Mouse (Mus musculus) A20 (cell line): Measurements from ENCODE around the gene Cacna1g.

Experiments used
- DNase-seq: peaks from one replicate; pipeline ENCODE4 v3.0.0-alpha.2; 2011; ENCODE audit warnings: low read depth, low spot score

The Cacna1g gene

GRCm38 (mm10) chr11:94480382-94480781, 6.4 kb upstream of the Cacna1g start:
- DNase-seq, result no peak

DNA sequence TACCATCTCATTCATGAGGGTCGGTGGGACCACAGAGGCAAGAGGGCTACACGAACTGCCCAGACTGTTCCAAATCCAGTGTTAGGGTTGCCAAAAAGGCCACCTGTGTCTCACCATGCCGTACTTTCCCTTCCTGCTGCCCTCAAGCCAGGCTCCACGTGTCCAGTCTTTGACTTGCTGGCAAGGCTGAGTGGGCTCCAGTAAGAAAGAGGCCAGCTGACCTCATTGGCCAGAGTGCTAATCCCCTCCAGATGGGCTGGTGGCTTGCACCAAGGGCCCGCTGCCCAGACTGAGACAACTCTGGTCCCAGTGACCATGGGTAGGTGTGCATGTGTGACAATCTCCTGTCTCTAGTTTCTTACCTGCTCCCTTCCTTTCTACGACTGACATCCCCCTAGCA, 3.7 kb upstream of the Cacna1g start:
- DNase-seq, result no peak

DNA sequence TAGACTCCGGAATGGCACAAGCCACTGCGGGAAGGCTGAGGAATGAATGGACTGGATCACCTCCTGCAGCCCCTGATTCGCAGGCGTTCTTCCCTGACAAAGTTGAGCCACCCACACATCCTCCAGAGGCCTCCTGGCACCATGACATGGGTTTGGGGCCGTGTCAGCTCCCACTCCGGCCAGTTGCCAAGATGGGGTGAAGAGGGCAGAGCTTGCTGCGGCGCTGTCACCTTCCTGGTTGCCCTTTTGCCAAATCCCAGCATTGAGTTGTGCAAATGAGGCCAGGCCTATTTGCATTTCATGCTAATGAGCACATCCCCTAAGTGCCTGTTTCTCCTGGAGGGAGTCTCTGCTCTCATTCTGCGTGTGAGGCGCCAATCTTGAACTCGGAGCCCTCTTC, 1.7 kb upstream of the Cacna1g start:
- no peak for DNase-seq

GRCm38 (mm10) chr11:94474544-94474910, 529 bp upstream of the Cacna1g start:
- DNase-seq, result no peak

GRCm38 (mm10) chr11:94472916-94473706, 887 bp downstream of the Cacna1g start:
- DNase-seq, result no peak

DNA sequence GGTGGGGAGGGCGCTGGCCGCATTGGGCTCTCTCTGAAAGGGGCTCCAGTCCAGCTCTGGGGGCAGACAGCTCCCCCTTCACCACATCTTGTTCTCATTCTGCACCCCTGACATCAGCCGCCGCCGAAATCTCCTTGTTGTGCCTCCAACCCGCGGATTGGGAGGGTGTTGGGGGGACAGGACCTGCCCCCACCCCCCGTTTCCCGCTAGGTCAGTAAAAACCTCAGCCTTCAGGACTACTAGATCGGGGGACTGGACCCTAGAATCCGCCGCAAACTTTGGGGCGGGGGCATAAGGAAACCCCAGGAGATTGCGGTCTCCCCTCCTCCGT, 1.4 kb downstream of the Cacna1g start:
- no peak for DNase-seq

DNA sequence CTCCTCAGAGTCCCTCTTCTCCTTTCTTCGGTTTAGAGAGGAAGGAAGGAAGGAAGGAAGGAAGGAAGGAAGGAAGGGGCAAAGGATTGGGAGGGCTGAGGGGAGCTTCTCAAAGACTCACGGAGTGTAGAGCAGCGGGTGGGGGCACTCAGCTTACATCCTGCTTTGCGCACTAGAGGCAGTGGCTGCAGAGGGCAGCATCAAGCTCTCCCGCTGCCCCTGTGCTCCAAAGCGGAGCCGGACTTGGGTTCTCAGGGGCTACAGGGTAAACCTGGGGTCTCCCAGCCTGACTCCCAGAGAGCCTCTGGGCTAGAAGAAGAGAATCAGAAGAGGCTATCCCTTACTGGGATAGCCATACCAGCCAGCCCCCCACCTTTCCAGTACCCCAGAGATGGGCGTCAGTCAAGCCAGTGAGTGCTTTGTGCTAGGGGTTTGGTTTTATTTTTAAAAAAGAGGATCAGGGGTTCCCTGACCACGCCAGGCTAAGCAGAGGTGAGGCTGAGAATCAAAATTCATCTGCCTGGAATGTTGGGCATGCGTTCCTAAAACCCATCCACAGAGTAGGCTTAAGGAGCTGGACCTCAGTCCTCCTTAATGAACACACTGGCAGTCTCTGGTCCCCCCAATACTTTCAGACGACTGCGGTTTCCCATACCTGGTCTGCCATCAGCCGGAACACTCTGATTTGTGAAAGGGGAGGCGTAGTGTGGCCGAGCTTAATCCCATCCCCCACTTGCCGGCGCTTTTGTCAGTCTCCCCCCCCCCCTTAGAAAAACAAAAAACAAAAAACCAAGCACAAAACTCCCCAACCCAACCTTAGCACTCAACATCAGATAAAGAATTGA, 2.0 kb downstream of the Cacna1g start:
- no peak for DNase-seq

DNA sequence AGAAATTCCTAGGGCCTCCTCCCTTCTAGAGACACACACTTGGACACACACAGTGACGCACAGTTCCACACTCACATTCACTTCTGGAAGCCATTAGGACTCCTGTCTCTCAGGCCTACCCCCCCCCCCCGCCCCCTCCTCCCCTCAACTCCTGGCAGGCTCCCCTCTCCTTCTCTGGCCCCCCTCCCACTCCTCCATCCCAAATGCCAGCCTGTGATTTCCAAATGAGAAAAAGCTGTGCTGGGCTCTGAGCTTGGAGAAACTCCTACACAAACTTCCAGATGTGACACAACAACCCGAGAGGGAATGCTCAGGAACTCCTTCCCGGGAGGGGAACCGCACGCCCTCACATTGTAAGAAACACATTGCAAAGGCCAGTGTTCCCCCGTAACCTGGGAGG, 3.6 kb downstream of the Cacna1g start:
- no peak for DNase-seq

DNA sequence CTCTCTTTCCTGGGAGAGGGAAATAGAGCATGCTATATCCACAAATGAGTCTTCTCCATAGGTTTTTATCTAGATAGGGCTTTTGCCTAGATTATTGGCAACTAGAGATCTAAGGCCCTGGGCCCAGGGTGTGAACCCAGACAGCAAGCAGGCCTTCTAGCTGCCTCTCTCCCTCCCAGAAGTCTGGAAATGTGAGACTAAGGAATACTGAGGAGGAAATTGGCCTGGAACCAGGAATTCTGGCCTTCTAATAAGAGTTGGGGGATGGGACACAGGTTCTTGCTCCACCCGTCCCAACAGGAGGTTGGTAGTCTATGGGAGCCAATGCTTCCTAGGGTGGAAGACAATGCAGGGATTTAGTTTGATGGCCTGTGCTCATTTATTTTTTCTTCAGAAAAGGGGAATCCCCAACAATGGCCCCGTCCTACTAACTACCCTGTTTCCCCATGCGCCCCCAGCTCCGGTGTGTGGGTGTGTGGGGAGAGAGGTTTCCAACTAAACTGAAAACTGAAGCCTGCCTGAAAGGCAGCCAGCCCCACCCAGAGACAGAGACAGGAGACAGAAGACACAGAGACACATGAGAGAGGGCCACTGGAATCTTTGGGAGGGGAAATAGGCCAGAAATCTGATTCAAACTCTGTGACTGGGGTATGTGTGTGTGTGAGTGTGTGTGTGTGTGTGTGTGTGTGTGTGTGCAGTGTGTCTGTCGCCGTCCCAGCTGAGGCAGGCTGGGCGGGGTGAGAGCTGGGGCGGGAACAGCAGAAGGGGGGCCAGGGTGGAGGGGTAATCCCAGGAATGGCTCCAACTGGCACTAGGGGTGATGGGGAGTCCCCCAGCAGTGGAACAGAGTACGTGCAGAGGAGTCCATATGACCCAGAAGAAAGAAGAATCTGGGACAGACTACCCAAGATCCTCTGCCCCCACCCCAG, 4.6 kb downstream of the Cacna1g start:
- no peak for DNase-seq

- DNase-seq, result no peak
Observed at GRCm38 (mm10) chr11:94468582-94469064, 5.4 kb downstream of the Cacna1g start.

- no peak for DNase-seq
Observed at GRCm38 (mm10) chr11:94466333-94466855, 7.6 kb downstream of the Cacna1g start.

GRCm38 (mm10) chr11:94464170-94464569, 9.8 kb downstream of the Cacna1g start:
- no peak for DNase-seq

DNA sequence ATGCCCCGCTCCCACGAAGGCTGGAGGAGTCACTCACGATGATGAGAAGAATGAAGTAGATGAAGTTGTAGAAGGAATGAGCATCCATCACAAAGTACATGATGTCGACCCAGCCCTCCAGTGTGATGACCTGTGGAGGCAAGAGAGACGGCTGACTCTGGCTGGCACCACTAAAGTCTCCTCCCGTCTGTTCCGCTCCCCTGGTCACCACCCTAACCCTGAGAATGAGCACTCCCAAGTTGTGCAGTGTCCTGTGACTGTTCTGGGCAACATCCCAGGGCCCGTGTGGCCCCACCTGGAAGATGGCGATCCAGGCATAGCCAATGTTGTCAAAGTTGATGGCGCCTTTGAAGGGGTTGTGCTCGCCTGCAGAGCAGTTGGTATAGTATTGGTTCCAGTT, 12.1 kb downstream of the Cacna1g start:
- DNase-seq, result no peak

DNA sequence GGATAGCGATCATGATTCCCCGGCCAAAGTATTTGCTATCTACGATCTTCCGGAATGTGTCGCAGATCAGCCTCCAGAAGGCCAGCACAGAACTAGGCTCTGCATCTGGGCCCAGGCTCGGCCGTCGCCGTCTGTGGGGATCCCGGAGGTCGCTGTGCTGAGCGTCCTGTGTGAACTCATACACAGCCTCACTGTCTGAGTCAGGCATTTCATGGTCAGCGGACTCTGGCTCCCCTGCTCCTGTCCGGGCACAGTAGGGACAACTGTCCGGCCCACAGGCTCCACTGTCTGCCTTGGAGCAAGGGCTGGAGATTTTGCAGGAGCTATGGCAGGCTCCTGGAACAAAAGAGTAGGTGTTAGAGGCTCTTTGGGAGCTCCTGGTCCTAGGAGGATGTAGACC, 17.0 kb downstream of the Cacna1g start:
- no peak for DNase-seq

GRCm38 (mm10) chr11:94456347-94456746, 17.7 kb downstream of the Cacna1g start:
- no peak for DNase-seq

GRCm38 (mm10) chr11:94455161-94455820, 18.7 kb downstream of the Cacna1g start:
- DNase-seq, result peak; percentile 8

GRCm38 (mm10) chr11:94454756-94455155, 19.2 kb downstream of the Cacna1g start:
- DNase-seq, result no peak

DNA sequence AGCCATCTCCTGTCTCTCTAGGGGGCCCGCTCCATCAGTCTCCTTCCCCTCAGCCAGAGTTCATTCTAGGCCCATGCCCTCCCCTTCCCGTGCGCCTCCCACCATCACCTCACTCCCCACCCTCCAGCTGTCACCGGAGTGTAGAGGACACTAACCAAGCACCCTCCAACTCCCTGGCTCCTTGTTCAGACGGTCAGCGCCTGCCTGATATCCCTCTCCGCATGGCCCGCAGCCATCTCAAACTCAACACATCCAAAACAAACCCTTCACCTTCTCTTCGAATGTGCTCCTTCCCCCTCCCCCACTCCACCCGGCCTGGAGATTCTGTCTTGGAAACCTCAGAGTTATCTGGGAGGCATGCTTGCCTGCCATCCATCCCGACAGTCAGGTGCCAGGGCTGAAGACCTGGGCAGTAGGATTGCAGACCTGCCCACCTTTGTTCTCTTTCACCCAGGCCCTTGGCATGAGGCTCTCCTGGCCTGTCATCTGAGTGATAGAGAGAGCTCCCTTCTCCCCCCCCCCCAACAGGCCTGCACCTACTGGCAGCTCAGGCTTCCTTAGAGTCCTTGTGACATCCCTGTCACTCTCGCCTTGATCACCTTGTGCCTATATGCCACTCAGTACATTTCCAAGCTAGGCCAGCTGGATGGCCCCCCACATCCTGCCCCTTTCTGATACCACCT, 22.8 kb downstream of the Cacna1g start:
- no peak for DNase-seq

- no peak for DNase-seq
Observed at GRCm38 (mm10) chr11:94449886-94450285, 24.1 kb downstream of the Cacna1g start.

- DNase-seq, result no peak
Observed at GRCm38 (mm10) chr11:94449239-94449638, 24.8 kb downstream of the Cacna1g start.
